Mouse (Mus musculus) mouse embryonic stem cell (cell line): ENCODE measurements at regions not wholly inside any gene's neighbourhood (a gene's known extent, or its start where the extent isn't known, plus 50 kb on each side); places are given as distances from the start of the nearest gene placed in this dataset.

Experiments
- in situ Hi-C, 2 experiments: fragments of 300-500 bp; cut with MboI; formaldehyde crosslinking; loops; 1 replicate in 1 of 2; 3 replicates in 1 of 2; pipeline ENCODE4 v1.14.3; 2019 to 2020; ENCODE audit warnings: low sequenced_read_pairs in 2 of 2, low pct_unique_long_range_greater_than_20kb in 1 of 2, mixed read lengths in 1 of 2; ENCODE audit not compliant: unreplicated experiment in 1 of 2

GRCm38 (mm10) chr3:33902431-33902830, 58.3 kb upstream of the Ccdc39 start:
- in situ Hi-C loops: no loop called here

DNA sequence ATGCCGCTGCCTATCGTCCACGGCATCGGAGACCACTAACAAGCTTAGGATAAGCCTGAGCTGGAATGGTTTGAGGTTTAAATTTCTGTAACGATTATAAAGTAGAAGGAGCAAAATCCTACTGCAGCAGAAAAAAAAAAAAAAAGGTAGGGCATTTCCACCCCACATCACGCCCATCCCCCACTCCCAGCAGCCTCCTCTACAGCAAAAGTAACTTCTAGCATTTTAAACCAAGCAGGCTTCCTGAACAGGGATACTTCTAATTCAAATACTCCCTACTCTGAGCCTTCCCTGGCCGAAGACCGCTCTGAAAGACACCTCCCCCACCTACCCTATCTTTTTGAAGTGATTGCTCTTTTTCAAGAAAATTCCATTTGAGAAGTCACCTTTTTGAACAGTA, 59.2 kb upstream of the Ccdc39 start:
- in situ Hi-C loops: no loop called here

GRCm38 (mm10) chr3:33903816-33904215, 59.7 kb upstream of the Ccdc39 start:
- in situ Hi-C loops: no loop called here

- in situ Hi-C loops: no loop called here
Measured at GRCm38 (mm10) chr3:33904854-33905678, 61.0 kb upstream of the Ccdc39 start.

DNA sequence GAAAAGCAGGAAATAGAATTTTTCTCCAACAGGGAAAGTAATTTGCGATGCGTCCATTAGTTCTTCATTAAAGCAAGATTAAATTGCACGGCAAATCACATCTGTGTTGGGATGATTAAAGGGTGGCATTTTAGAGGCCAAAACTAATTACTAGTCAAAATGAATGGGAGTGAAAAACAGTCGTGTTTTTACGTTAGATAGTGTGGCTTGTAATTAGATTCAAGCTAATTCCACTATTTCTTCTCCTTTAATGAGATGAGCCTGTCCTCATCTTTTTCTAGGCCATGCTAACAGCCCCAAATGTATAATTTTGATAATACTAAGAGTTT, 61.5 kb upstream of the Ccdc39 start:
- in situ Hi-C loops: no loop called here

DNA sequence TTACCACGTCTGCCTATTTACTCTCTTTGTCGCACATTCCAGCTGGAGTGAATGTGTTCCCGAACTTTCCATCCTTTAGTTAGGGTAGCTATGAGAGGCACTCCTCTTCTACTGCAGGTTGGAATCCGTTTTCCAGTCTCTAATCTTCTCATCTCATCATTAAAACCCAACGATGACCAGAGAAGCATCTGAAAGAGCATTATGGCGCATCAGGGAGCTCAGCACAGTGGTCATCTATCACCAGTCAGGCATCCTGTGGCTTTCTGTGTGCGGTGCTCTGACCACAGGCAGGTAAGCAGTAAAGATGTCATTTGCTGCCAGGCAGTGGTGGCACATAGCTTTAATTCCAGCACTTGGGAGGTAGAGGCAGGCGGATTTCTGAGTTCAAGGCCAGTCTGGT, 63.0 kb upstream of the Ccdc39 start:
- in situ Hi-C loops: no loop called here

- in situ Hi-C loops: no loop called here
Measured at GRCm38 (mm10) chr3:33911559-33911958, 67.4 kb upstream of the Ccdc39 start.

- in situ Hi-C loops: no loop called here
Measured at GRCm38 (mm10) chr3:33913470-33913869, 69.4 kb upstream of the Ccdc39 start.

DNA sequence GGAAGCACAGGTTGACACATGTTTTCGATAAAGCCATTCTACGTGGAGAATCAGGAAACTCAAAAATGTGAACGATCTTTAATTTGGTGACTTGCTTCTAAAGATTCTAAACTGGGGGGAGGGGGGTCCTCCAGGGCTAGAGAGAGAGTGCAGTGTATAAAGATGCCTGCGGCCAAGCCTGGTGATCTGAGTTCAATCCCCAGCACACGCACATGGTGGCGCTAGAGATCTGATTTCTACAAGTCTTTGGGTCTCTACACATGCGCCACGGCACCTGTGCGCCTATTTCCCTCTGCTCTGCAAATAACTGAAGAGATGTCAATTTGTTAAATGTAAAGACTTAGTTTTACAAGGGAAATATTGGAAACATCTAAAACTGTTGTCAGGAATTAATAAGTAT, 70.3 kb upstream of the Ccdc39 start:
- in situ Hi-C loops: no loop called here

GRCm38 (mm10) chr3:33915777-33916176, 71.7 kb upstream of the Ccdc39 start:
- in situ Hi-C loops: loop anchor here in 1 of 2 experiments (5.0 kb wide), 1 partner anchor 93 kb away; no protein-coding TSS in a partner anchor

- in situ Hi-C loops: loop anchor here in 1 of 2 experiments (5.0 kb wide), 1 partner anchor 94 kb away; no protein-coding TSS in a partner anchor
Measured at GRCm38 (mm10) chr3:33916318-33916717, 72.2 kb upstream of the Ccdc39 start.

GRCm38 (mm10) chr3:33916818-33917217, 72.7 kb upstream of the Ccdc39 start:
- in situ Hi-C loops: loop anchor here in 1 of 2 experiments (5.0 kb wide), 1 partner anchor 95 kb away; no protein-coding TSS in a partner anchor

DNA sequence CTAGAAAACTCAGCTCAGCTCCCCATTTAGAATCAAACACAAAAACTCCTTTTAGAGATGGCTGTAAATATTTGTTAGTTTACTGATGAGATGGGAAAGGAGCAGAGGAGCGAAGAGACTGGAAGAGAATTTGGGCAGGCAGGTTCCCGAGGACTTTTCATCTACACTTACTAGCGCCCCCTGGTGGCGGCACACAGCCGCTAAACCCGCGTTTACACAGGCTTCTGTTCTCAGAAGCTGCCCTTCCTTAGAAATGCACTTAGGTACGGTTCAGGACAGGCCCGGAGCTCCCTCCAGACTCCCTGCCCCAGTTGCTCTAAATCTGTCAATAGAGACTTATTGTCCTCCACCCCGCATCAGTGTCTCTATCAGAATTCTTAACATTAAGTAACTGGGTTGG, 74.7 kb upstream of the Ccdc39 start:
- in situ Hi-C loops: loop anchor here in 1 of 2 experiments (5.0 kb wide), 1 partner anchor 96 kb away; no protein-coding TSS in a partner anchor

- in situ Hi-C loops: loop anchor here in 1 of 2 experiments (10.0 kb wide), 1 partner anchor 100 kb away; no protein-coding TSS in a partner anchor
Measured at GRCm38 (mm10) chr3:33925072-33925471, 81.0 kb upstream of the Ccdc39 start.

DNA sequence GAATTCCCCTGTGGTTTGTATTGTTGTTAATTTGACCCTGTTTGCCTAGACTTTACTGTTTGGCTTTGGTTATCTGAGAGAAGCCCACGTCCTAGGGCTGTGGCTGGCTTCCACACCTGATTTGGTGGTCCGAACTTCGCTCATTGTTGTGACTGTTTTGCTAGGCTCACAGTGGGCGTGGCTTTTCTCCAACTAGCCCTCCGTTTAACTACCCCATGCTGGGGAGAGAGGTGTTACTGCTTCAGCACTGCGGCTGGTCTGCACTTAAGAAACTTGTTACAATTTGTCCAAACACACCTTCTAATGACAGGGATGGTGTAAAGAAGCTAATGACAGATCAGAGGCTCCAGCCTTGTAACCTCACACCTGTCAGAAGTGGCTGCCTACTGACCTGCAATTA, 64.7 kb upstream of the Fxr1 start:
- in situ Hi-C loops: no loop called here

DNA sequence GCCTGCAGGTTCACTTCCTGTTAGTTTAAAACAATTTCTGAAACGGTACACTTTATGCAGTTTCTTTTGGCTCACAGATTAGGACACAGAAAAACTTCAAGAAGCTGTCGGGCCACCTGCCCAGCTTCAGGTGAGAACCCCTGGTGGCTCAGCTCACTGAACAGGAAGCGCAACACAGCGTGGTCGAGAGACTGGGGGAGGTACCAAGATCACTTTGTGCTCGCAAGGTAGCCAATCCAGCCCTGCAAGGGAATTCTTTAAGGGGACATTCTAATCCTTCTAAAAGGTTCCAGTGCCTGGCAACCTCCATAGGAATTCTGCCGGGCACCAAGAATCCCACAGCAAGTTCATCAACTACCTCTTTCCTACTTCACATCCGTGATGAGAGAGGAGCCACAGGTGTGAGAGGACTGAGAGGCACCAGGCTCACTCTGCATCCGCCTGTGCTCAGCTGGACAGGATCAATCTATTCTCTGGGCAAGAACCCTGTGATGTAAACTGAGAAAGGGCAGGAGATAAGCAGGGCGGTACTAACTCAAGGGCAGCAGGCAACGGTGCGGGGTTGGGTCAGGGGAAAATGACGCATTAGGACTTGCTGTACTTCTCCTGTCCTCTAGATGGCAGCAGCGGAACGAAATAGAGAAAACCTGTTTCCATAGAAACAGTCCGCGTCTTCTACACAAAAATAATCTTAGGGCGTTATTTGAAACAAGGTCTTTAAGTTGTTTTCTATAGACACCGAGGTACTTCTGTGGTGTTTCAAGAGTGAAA, 63.7 kb upstream of the Fxr1 start:
- in situ Hi-C loops: no loop called here

DNA sequence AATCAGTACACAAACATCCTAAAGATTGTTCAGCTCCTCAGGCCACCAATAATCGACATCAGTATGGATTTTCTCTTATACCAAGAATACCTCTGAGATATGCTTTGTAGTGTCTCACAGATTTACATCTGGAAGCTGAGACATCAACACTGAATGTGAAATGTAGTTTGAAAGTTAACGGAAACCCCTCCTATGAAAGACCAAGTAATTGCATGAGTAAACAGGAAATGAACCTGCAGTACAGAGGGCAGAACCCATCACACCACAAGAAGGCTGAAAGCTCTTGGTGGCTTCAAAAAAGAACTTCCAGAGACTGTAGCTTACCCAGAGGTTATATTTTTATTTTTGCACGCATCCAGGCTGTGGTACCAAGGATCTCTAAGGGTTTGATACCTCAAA, 63.1 kb upstream of the Fxr1 start:
- in situ Hi-C loops: no loop called here

DNA sequence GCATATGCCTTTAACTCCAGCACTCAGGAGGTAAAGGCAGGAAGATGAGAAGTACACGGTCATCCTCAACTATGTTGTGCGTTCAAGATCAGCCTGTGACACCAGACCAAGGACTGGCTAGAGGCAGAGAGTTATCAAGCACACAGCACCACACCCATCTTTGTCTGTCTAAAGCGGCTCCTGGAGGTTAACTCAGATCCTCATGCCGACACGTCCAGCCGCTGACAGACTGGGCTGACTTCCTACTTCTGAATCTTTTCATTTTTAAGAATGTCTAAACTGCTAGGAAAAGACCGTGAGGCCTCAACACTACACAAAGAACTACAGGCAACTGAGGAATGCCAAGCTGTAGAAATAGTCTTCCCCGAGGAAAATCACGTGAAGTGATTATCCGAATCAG, 62.1 kb upstream of the Fxr1 start:
- in situ Hi-C loops: no loop called here

DNA sequence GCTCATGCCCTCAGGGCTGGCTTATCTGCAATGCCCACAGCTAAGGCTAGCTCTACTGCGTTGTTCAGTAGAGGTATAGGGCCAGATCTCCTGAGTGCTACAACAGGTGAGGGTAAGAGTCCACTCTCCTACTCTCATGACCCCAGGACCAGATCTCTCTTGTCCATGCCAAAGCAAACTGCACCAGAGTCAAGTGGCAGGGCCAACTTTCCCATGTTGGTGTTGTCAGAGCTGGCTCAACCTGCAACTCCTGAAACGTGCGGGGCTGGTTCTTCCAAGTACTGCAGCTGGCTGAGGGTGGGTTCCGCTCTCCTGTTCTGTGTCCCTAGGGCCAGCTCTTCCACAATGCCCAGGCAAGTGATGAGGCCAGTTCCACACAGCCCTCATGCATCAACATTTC, 61.5 kb upstream of the Fxr1 start:
- in situ Hi-C loops: no loop called here

- in situ Hi-C loops: no loop called here
Measured at GRCm38 (mm10) chr3:33960211-33960610, 59.5 kb upstream of the Fxr1 start.
